Mouse (Mus musculus) testis, postnatal 14 days (tissue): Measurements from ENCODE around the gene Gm21860.
A peak's percentile ranks its signal among the peaks of the same experiment; 100 is the strongest.
"Not testable (repeated sequence)": the region's sequence is repeated elsewhere in the genome, so short reads cannot be mapped to it uniquely, and the experiment has no call there.

Experiments used
- DNase-seq: peaks from one replicate; pipeline ENCODE4 v3.0.0; 2021; ENCODE audit warnings: low spot score

The Gm21860 gene

GRCm38 (mm10) chrY:90754721-90755120 lies at the start of gene Gm21860:
Gene Gm21860, minus strand, starts transcription at chrY:90754821.
- not testable (repeated sequence) for DNase-seq

GRCm38 (mm10) chrY:90784438-90784837 lies 29.8 kb upstream of the Gm21860 start, which contains the start of gene Gm47283:
Gene Gm47283, plus strand, starts transcription at chrY:90784738.
- not testable (repeated sequence) for DNase-seq

- not testable (repeated sequence) for DNase-seq
These were observed 9.4 kb downstream of the Gm21860 start for GRCm38 (mm10) chrY:90745256-90745655.

- DNase-seq = peak; percentile 91
These were observed 10.1 kb downstream of the Gm21860 start for GRCm38 (mm10) chrY:90744381-90744981.

- no peak for DNase-seq
These were observed 10.8 kb downstream of the Gm21860 start for GRCm38 (mm10) chrY:90743811-90744220.

GRCm38 (mm10) chrY:90743053-90743810 lies 11.4 kb downstream of the Gm21860 start:
- DNase-seq = peak; percentile 72

- peak; percentile 50 for DNase-seq
These were observed 12.2 kb downstream of the Gm21860 start for GRCm38 (mm10) chrY:90742261-90743052.

GRCm38 (mm10) chrY:90741452-90742260 lies 13.0 kb downstream of the Gm21860 start:
- peak; percentile 84 for DNase-seq

GRCm38 (mm10) chrY:90741006-90741405 lies 13.6 kb downstream of the Gm21860 start:
- peak; percentile 68 for DNase-seq

- DNase-seq = peak; percentile 80
These were observed 14.5 kb downstream of the Gm21860 start for GRCm38 (mm10) chrY:90740013-90740561.

GRCm38 (mm10) chrY:90739531-90740012 lies 15.0 kb downstream of the Gm21860 start:
- peak; percentile 78 for DNase-seq

GRCm38 (mm10) chrY:90738841-90739530 lies 15.6 kb downstream of the Gm21860 start:
- peak; percentile 78 for DNase-seq

GRCm38 (mm10) chrY:90738431-90738680 lies 16.3 kb downstream of the Gm21860 start:
- DNase-seq = no peak

- DNase-seq = peak; percentile 24
These were observed 16.8 kb downstream of the Gm21860 start for GRCm38 (mm10) chrY:90737606-90738430.

- DNase-seq = not testable (repeated sequence)
These were observed 18.2 kb downstream of the Gm21860 start for GRCm38 (mm10) chrY:90736217-90737000.

GRCm38 (mm10) chrY:90735181-90735895 lies 19.3 kb downstream of the Gm21860 start:
- DNase-seq = not testable (repeated sequence)

- DNase-seq = not testable (repeated sequence)
These were observed 20.3 kb downstream of the Gm21860 start for GRCm38 (mm10) chrY:90734334-90734696.

- peak; percentile 29 for DNase-seq
These were observed 20.8 kb downstream of the Gm21860 start for GRCm38 (mm10) chrY:90733656-90734333.
